Mouse (Mus musculus): Measurements from ENCODE around the gene Crtac1. TPM values are rescaled to one million over a fixed set of nuclear protein-coding genes. Genes with fewer than 3 reads are reported as not detected.

The Crtac1 gene
- polyA plus RNA-seq (2012; rRNA removed), result 0.64 and 1.1 TPM in 2 replicates

- DNase-seq, result peak; percentile 5
- no peak within 1 kb of the TSS for H3K27ac ChIP-seq (ENCODE audit: control insufficient read depth, insufficient read depth, low read length)
- no peaks in the 10 kb centered on the region for H3K36me3 ChIP-seq (ENCODE audit: control insufficient read depth, insufficient read depth, low read length)
- 2% methylated on average over 86 of the region's 88 CpGs for WGBS
- H3K4me3 ChIP-seq (ENCODE audit: control insufficient read depth, insufficient read depth, low read length), result no peak within 1 kb of the TSS
- peaks cover 14% of the 10 kb centered on the region for H3K27me3 ChIP-seq (ENCODE audit: control insufficient read depth, insufficient read depth, low read length)
- H3K4me1 ChIP-seq (replicated peaks; ENCODE audit: control insufficient read depth, insufficient read depth, low read length), result no peaks in the 10 kb centered on the region; the same call in 1 of the 2 replicates
- no peak for TF ChIP-seq POLR2A (IDR thresholded peaks at IDR 0.05; ENCODE audit: control insufficient read depth, extremely low read depth, insufficient read depth, low read length, poor library complexity)
Observed at GRCm38 (mm10) chr19:42431485-42432190, at the start of gene Crtac1. Crtac1 (minus strand) TSS chr19:42431783.

DNA sequence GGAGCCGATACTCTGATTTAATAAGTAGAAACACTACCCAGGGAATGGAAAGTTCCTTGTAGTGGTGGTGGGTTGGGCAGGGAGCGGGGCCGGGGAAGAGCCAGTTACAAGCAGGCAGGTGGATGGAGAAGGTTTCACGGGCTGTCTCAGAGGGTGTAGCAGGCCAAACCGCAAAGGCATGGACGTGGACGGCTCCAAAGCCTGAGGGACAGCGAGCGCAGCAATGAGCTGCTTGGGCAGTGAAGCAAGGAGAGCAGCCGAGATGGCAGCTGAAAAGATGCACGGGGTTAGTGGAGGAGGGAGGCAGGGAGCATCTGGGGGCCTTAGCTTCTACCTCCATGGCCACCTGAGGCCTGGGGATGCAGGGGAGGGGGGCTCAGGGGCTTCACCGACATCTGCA, 46.7 kb upstream of the Crtac1 start:
- no peaks in the 10 kb centered on the region for H3K4me1 ChIP-seq (replicated peaks; ENCODE audit: control insufficient read depth, insufficient read depth, low read length)
- 72% methylated on average over 12 of the region's 12 CpGs for WGBS
- H3K36me3 ChIP-seq (ENCODE audit: control insufficient read depth, insufficient read depth, low read length), result no peaks in the 10 kb centered on the region
- H3K27me3 ChIP-seq (ENCODE audit: control insufficient read depth, insufficient read depth, low read length), result no peaks in the 10 kb centered on the region
- no peak for DNase-seq
- no peak overlapping the region for H3K27ac ChIP-seq (ENCODE audit: control insufficient read depth, insufficient read depth, low read length)
- TF ChIP-seq CTCF (IDR thresholded peaks at IDR 0.05; ENCODE audit: borderline replicate concordance, control insufficient read depth, extremely low read depth, insufficient read depth, low read length, poor library complexity) (no peak), POLR2A (IDR thresholded peaks at IDR 0.05; ENCODE audit: control insufficient read depth, extremely low read depth, insufficient read depth, low read length, poor library complexity) (no peak)
- H3K4me3 ChIP-seq (ENCODE audit: control insufficient read depth, insufficient read depth, low read length), result no peak overlapping the region

DNA sequence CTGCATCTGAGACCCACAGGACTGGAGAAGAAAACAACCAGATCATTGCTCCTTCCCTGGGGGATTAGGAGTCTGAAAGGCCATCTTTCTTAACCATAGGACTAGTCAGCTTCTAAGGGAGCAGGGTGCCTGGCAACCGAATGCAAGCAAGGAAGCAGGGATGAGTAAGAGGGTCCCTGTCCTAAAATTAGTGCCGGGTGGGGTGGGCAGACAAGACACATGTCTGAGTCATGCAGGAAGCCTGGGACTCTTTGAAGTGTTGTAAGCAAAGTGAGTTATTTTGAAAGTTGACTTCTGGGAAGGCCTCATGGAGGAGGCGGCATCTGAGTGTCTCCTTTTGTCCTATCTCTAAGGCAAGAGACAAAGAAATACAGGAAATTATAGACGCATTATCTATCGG, 46.2 kb upstream of the Crtac1 start:
- H3K36me3 ChIP-seq (ENCODE audit: control insufficient read depth, insufficient read depth, low read length), result no peaks in the 10 kb centered on the region
- H3K4me3 ChIP-seq (ENCODE audit: control insufficient read depth, insufficient read depth, low read length), result no peak overlapping the region
- 59% methylated on average over 5 of the region's 5 CpGs for WGBS
- DNase-seq, result no peak
- H3K4me1 ChIP-seq (replicated peaks; ENCODE audit: control insufficient read depth, insufficient read depth, low read length), result no peaks in the 10 kb centered on the region
- TF ChIP-seq CTCF (IDR thresholded peaks at IDR 0.05; ENCODE audit: borderline replicate concordance, control insufficient read depth, extremely low read depth, insufficient read depth, low read length, poor library complexity), result no peak
- no peak for TF ChIP-seq POLR2A (IDR thresholded peaks at IDR 0.05; ENCODE audit: control insufficient read depth, extremely low read depth, insufficient read depth, low read length, poor library complexity)
- no peak overlapping the region for H3K27ac ChIP-seq (ENCODE audit: control insufficient read depth, insufficient read depth, low read length)
- H3K27me3 ChIP-seq (ENCODE audit: control insufficient read depth, insufficient read depth, low read length), result no peaks in the 10 kb centered on the region

GRCm38 (mm10) chr19:42472831-42473230, 41.2 kb upstream of the Crtac1 start:
- Histone ChIP-seq H3K27ac (ENCODE audit: control insufficient read depth, insufficient read depth, low read length) (no peak overlapping the region), H3K4me1 (replicated peaks; ENCODE audit: control insufficient read depth, insufficient read depth, low read length) (no peaks in the 10 kb centered on the region), H3K36me3 (ENCODE audit: control insufficient read depth, insufficient read depth, low read length) (no peaks in the 10 kb centered on the region), H3K27me3 (ENCODE audit: control insufficient read depth, insufficient read depth, low read length) (no peaks in the 10 kb centered on the region), H3K4me3 (ENCODE audit: control insufficient read depth, insufficient read depth, low read length) (no peak overlapping the region)
- TF ChIP-seq CTCF (IDR thresholded peaks at IDR 0.05; ENCODE audit: borderline replicate concordance, control insufficient read depth, extremely low read depth, insufficient read depth, low read length, poor library complexity) (no peak), POLR2A (IDR thresholded peaks at IDR 0.05; ENCODE audit: control insufficient read depth, extremely low read depth, insufficient read depth, low read length, poor library complexity) (no peak)
- WGBS, result 35% methylated on average over 11 of the region's 11 CpGs
- no peak for DNase-seq

- DNase-seq, result no peak
- Histone ChIP-seq H3K36me3 (ENCODE audit: control insufficient read depth, insufficient read depth, low read length) (no peaks in the 10 kb centered on the region), H3K4me1 (replicated peaks; ENCODE audit: control insufficient read depth, insufficient read depth, low read length) (no peaks in the 10 kb centered on the region), H3K4me3 (ENCODE audit: control insufficient read depth, insufficient read depth, low read length) (no peak overlapping the region), H3K27ac (ENCODE audit: control insufficient read depth, insufficient read depth, low read length) (no peak overlapping the region), H3K27me3 (ENCODE audit: control insufficient read depth, insufficient read depth, low read length) (no peaks in the 10 kb centered on the region)
- 93% methylated on average over 4 of the region's 4 CpGs for WGBS
- TF ChIP-seq POLR2A (IDR thresholded peaks at IDR 0.05; ENCODE audit: control insufficient read depth, extremely low read depth, insufficient read depth, low read length, poor library complexity), result no peak
- no peak for TF ChIP-seq CTCF (IDR thresholded peaks at IDR 0.05; ENCODE audit: borderline replicate concordance, control insufficient read depth, extremely low read depth, insufficient read depth, low read length, poor library complexity)
Observed at GRCm38 (mm10) chr19:42471571-42471970, 40.0 kb upstream of the Crtac1 start.

DNA sequence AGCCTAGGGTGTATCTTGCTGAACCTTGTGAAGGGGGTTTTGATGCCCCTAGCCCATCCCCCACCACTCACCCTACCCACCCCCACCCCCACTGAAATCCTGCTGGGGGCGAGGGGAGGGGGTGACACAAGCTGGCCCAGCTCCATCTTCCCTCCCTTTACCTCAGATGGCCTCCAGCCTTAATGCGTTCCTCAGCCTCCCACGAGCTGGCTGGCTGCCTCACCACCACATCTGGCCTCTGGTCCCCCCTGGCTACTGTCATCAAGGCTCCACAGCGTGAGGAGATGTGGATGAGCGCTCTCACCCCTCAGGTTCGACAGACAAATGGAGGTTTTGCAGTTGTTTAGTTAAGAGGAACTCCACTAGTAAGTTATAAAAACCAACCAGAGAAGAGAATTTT, 30.3 kb upstream of the Crtac1 start:
- WGBS, result 56% methylated on average over 6 of the region's 6 CpGs
- Histone ChIP-seq H3K27me3 (ENCODE audit: control insufficient read depth, insufficient read depth, low read length) (no peaks in the 10 kb centered on the region), H3K4me1 (replicated peaks; ENCODE audit: control insufficient read depth, insufficient read depth, low read length) (no peaks in the 10 kb centered on the region), H3K36me3 (ENCODE audit: control insufficient read depth, insufficient read depth, low read length) (no peaks in the 10 kb centered on the region), H3K27ac (ENCODE audit: control insufficient read depth, insufficient read depth, low read length) (no peak overlapping the region), H3K4me3 (ENCODE audit: control insufficient read depth, insufficient read depth, low read length) (no peak overlapping the region)
- TF ChIP-seq CTCF (IDR thresholded peaks at IDR 0.05; ENCODE audit: borderline replicate concordance, control insufficient read depth, extremely low read depth, insufficient read depth, low read length, poor library complexity) (no peak), POLR2A (IDR thresholded peaks at IDR 0.05; ENCODE audit: control insufficient read depth, extremely low read depth, insufficient read depth, low read length, poor library complexity) (no peak)
- no peak for DNase-seq

- no peaks in the 10 kb centered on the region for H3K36me3 ChIP-seq (ENCODE audit: control insufficient read depth, insufficient read depth, low read length)
- no peak for DNase-seq
- H3K27me3 ChIP-seq (ENCODE audit: control insufficient read depth, insufficient read depth, low read length), result no peaks in the 10 kb centered on the region
- TF ChIP-seq CTCF (IDR thresholded peaks at IDR 0.05; ENCODE audit: borderline replicate concordance, control insufficient read depth, extremely low read depth, insufficient read depth, low read length, poor library complexity), result no peak
- no peak for TF ChIP-seq POLR2A (IDR thresholded peaks at IDR 0.05; ENCODE audit: control insufficient read depth, extremely low read depth, insufficient read depth, low read length, poor library complexity)
- no peak overlapping the region for H3K4me3 ChIP-seq (ENCODE audit: control insufficient read depth, insufficient read depth, low read length)
- H3K4me1 ChIP-seq (replicated peaks; ENCODE audit: control insufficient read depth, insufficient read depth, low read length), result no peaks in the 10 kb centered on the region
- no peak overlapping the region for H3K27ac ChIP-seq (ENCODE audit: control insufficient read depth, insufficient read depth, low read length)
- 46% methylated on average over 9 of the region's 9 CpGs for WGBS
Observed at GRCm38 (mm10) chr19:42461353-42461752, 29.8 kb upstream of the Crtac1 start.
